Mouse (Mus musculus) olfactory bulb, adult 2 months (tissue): ENCODE data around the gene Ints4.

Experiments used
- CTCF ChIP-seq: fragments of 200-500 bp; IDR thresholded peaks from 2 replicates; pipeline ENCODE4 v1.5.1; 2012; ENCODE audit warnings: low read depth, mild to moderate bottlenecking, low read length, moderate library complexity; ENCODE audit not compliant: insufficient read depth
- POLR2A ChIP-seq: fragments of 200-500 bp; IDR thresholded peaks from 2 replicates; pipeline ENCODE4 v1.6.1; 2012; ENCODE audit warnings: mild to moderate bottlenecking, low read depth, low read length, moderate library complexity; ENCODE audit not compliant: insufficient read depth

DNA sequence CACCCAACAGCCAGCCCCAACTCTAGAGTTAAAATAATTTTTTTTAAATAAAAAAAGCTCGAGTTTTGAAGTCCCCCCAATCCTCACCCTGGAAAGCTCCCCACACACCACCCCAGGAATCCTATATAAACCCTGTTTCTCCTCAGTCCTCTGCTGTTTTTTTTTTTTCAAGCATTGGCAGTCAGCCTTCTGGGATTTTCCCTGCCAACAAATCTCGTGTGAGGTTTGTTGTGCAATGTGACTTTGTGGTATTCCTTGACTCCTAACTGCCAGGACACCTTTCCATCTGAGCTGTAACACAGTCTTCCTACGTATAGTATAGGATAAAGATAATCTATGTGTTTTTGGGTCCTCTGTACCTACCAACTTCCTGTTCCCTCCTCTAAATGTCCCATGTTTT, 1.4 kb upstream of the Ints4 start:
- TF ChIP-seq POLR2A = no peak
- no peak for TF ChIP-seq CTCF
